Mouse (Mus musculus): ENCODE data around the gene Olfr694. TPM values are rescaled to one million over a fixed set of nuclear protein-coding genes. Genes with fewer than 3 reads are reported as not detected.
A peak's percentile ranks its signal among the peaks of the same experiment; 100 is the strongest.
"Not testable (repeated sequence)": the region's sequence is repeated elsewhere in the genome, so short reads cannot be mapped to it uniquely, and the experiment has no call there.

Gene Olfr694
- total RNA-seq (2015) (not detected in 2 replicates), total RNA-seq (2017) (not detected in 2 replicates)

- ATAC-seq (replicated peaks; ENCODE audit: poor library complexity) = no peak
Observed at GRCm38 (mm10) chr7:106691714-106692113, at the start of gene Olfr694. Olfr694 (minus strand) TSS chr7:106691814.

GRCm38 (mm10) chr7:106737028-106737427, 45.4 kb upstream of the Olfr694 start:
- no peak for ATAC-seq (replicated peaks; ENCODE audit: poor library complexity)

GRCm38 (mm10) chr7:106733717-106734116, 42.1 kb upstream of the Olfr694 start:
- no peak for ATAC-seq (replicated peaks; ENCODE audit: poor library complexity)

- ATAC-seq (replicated peaks; ENCODE audit: poor library complexity) = not testable (repeated sequence)
Observed at GRCm38 (mm10) chr7:106725654-106726053, 34.0 kb upstream of the Olfr694 start.

- ATAC-seq (replicated peaks; ENCODE audit: poor library complexity) = no peak
Observed at GRCm38 (mm10) chr7:106716296-106716695, 24.7 kb upstream of the Olfr694 start, which contains the start of gene Olfr695. Olfr695 (minus strand) TSS chr7:106716396.

GRCm38 (mm10) chr7:106711463-106711862, 19.8 kb upstream of the Olfr694 start:
- peak; percentile 100 for ATAC-seq (replicated peaks; ENCODE audit: poor library complexity)

GRCm38 (mm10) chr7:106707705-106708104, 16.1 kb upstream of the Olfr694 start:
- ATAC-seq (replicated peaks; ENCODE audit: poor library complexity) = not testable (repeated sequence)

- peak; percentile 84 for ATAC-seq (replicated peaks; ENCODE audit: poor library complexity)
Observed at GRCm38 (mm10) chr7:106696891-106697290, 5.3 kb upstream of the Olfr694 start.

GRCm38 (mm10) chr7:106692976-106693375, 1.4 kb upstream of the Olfr694 start:
- ATAC-seq (replicated peaks; ENCODE audit: poor library complexity) = peak; percentile 69

- no peak for ATAC-seq (replicated peaks; ENCODE audit: poor library complexity)
Observed at GRCm38 (mm10) chr7:106685382-106685781, 6.2 kb downstream of the Olfr694 start.

- no peak for ATAC-seq (replicated peaks; ENCODE audit: poor library complexity)
Observed at GRCm38 (mm10) chr7:106680484-106680883, 11.1 kb downstream of the Olfr694 start, which contains the start of gene Olfr693. Olfr693 (minus strand) TSS chr7:106680584.

- peak; percentile 51 for ATAC-seq (replicated peaks; ENCODE audit: poor library complexity)
Observed at GRCm38 (mm10) chr7:106652344-106652652, 39.3 kb downstream of the Olfr694 start.

GRCm38 (mm10) chr7:106651555-106652343, 39.9 kb downstream of the Olfr694 start:
- ATAC-seq (replicated peaks; ENCODE audit: poor library complexity) = peak; percentile 89

GRCm38 (mm10) chr7:106649774-106650173, 41.8 kb downstream of the Olfr694 start:
- no peak for ATAC-seq (replicated peaks; ENCODE audit: poor library complexity)

GRCm38 (mm10) chr7:106645261-106645660, 46.4 kb downstream of the Olfr694 start:
- ATAC-seq (replicated peaks; ENCODE audit: poor library complexity) = no peak

- peak; percentile 83 for ATAC-seq (replicated peaks; ENCODE audit: poor library complexity)
Observed at GRCm38 (mm10) chr7:106644222-106644870, 47.3 kb downstream of the Olfr694 start.

GRCm38 (mm10) chr7:106640839-106641238, 50.8 kb downstream of the Olfr694 start:
- peak; percentile 73 for ATAC-seq (replicated peaks; ENCODE audit: poor library complexity)

GRCm38 (mm10) chr7:106635560-106635959, 56.1 kb downstream of the Olfr694 start:
- ATAC-seq (replicated peaks; ENCODE audit: poor library complexity) = peak; percentile 78
